In genomic region chr17:87432314-87432713, GRCm38 (mm10) we compare ENCODE assay signal across 28 mouse cellular contexts. TPM values are rescaled to one million over a fixed set of nuclear protein-coding genes. Genes with fewer than 3 reads are reported as not detected.
DNase-seq lines count a peak whose midpoint lies in the region; ATAC-seq and TF ChIP-seq lines count a peak whose summit lies in the region.
"Had no signal": no experiment of that assay in that cellular context is flagged by ENCODE, and none has a peak within 500 bp of the region (broad histone marks: within the 10 kb centered on the region; RNA-seq: fewer than 3 reads in every experiment).

No protein-coding gene starts in this region.

- no peak overlapping the region for H3K27ac ChIP-seq in MEL (ENCODE audit: control insufficient read depth, low read depth, low read length)

- TF ChIP-seq CTCF in MEL (IDR thresholded peaks at IDR 0.05 in 2 of 3, conservative IDR thresholded peaks at IDR 0.05 in 1 of 3; ENCODE audit: control insufficient read depth in 1 of 3, insufficient read depth in 1 of 3, low read depth in 2 of 3, low read length in 3 of 3, poor library complexity in 1 of 3, severe bottlenecking in 1 of 3): no peak

- TF ChIP-seq POLR2A in MEL (IDR thresholded peaks at IDR 0.05; ENCODE audit: control insufficient read depth in 1 of 2, insufficient read depth in 1 of 2, low read depth in 1 of 2, low read length in 2 of 2, poor library complexity in 1 of 2): no peak

- no peak for TF ChIP-seq RAD21 in MEL (IDR thresholded peaks at IDR 0.05; ENCODE audit: low read depth, low read length)

- no peak overlapping the region for H3K4me3 ChIP-seq in MEL (ENCODE audit: control insufficient read depth in 1 of 2, insufficient read depth in 1 of 2, low read depth in 2 of 2, low read length in 2 of 2)

- ATAC-seq in common myeloid progenitor, adult 5-6 weeks (replicated peaks; ENCODE audit: low read depth, poor library complexity, severe bottlenecking): peak; percentile 36; the same call in 1 of the 2 replicates
- peak; percentile 71 for ATAC-seq in megakaryocyte progenitor cell, adult 5-6 weeks (replicated peaks; ENCODE audit: poor library complexity)
- ATAC-seq in megakaryocyte-erythroid progenitor cell, adult 5-6 weeks (replicated peaks; ENCODE audit: low FRiP score, low TSS enrichment, poor library complexity, severe bottlenecking): peak; percentile 76
- ATAC-seq: activated CD4-positive, CD25-positive, alpha-beta regulatory T cell, adult 4 months; CD4-positive, CD25-positive, alpha-beta regulatory T cell, adult 4 months; Patski had no signal

- no peak for TF ChIP-seq EP300 in MEL (IDR thresholded peaks at IDR 0.05; ENCODE audit: low read depth in 1 of 2, low read length in 2 of 2)

- peaks cover 0 to 23% of the 10 kb centered on the region in 2 experiments; a peak in 3 of 4 replicates for H3K36me3 ChIP-seq in MEL (ENCODE audit: control insufficient read depth in 1 of 2, insufficient read depth in 2 of 2, low read length in 2 of 2)

- H3K79me2 ChIP-seq in MEL (ENCODE audit: control insufficient read depth, insufficient read depth, low read length, poor library complexity): no peaks in the 10 kb centered on the region

- no peaks in the 10 kb centered on the region for H3K27me3 ChIP-seq in MEL (ENCODE audit: control insufficient read depth in 1 of 2, insufficient read depth in 2 of 2, low read length in 2 of 2)
- H3K27me3 ChIP-seq: CH12.LX, Patski had no signal

- no peaks in the 10 kb centered on the region for H3K4me1 ChIP-seq in MEL (ENCODE audit: control insufficient read depth in 1 of 2, insufficient read depth in 2 of 2, low read length in 2 of 2)

- DNase-seq in MEL (ENCODE audit: low read depth, low spot score) (peak; percentile 54), adipocyte (ENCODE audit: low spot score) (no peak)
- no peak for DNase-seq in layer of hippocampus, adult 18-20 months (ENCODE audit: low spot score in 2 of 2)
- no peak for DNase-seq in layer of hippocampus, adult 11-12 months (ENCODE audit: low spot score)
- no peak for DNase-seq in heart, adult 8-10 months (ENCODE audit: low spot score)
- DNase-seq: adrenal gland, adult 2 months; adrenal gland, adult 8-10 months; adrenal gland, postnatal 10 days; adrenal gland, postnatal 14 days; adrenal gland, postnatal 25 days; adrenal gland, postnatal 36 days; B cell, adult 2 months; cerebellum, adult 11 months; cerebellum, adult 11-12 months; cerebellum, adult 18-20 months; cerebellum, adult 2 months had no signal

- H3K9me3 ChIP-seq in MEL (replicated peaks; ENCODE audit: insufficient read depth, low read length): no peaks in the 10 kb centered on the region
- H3K9me3 ChIP-seq: G1E had no signal

- H3K9ac ChIP-seq in MEL (ENCODE audit: control insufficient read depth, low read depth, low read length, poor library complexity, severe bottlenecking): no peak overlapping the region

TF ChIP-seq in MEL, 35 proteins besides CTCF, POLR2A, EP300 and RAD21:
- TF ChIP-seq CHD1 (IDR thresholded peaks at IDR 0.05; ENCODE audit: low read depth, low read length): no peak
- TF ChIP-seq NELFE (IDR thresholded peaks at IDR 0.05; ENCODE audit: low read depth, low read length): no peak
- no peak for TF ChIP-seq MAZ (IDR thresholded peaks at IDR 0.05; ENCODE audit: low read depth, low read length)
- no peak for TF ChIP-seq BHLHE40 (IDR thresholded peaks at IDR 0.05; ENCODE audit: borderline replicate concordance, low read depth, low read length)
- peak; percentile 26; the same call in 1 of the 2 replicates for TF ChIP-seq TCF12 (IDR thresholded peaks at IDR 0.05; ENCODE audit: low read depth, low read length)
- no peak for TF ChIP-seq GATA1 (IDR thresholded peaks at IDR 0.05; ENCODE audit: low read depth, low read length)
- TF ChIP-seq KAT2A (conservative IDR thresholded peaks at IDR 0.05; ENCODE audit: low read depth, low read length): no peak
- no peak for TF ChIP-seq CHD2 (IDR thresholded peaks at IDR 0.05; ENCODE audit: low read length)
- TF ChIP-seq MXI1 (IDR thresholded peaks at IDR 0.05; ENCODE audit: low read depth, low read length): 0 out of 2 replicates have a peak, but pooled peaks have one; percentile 11
- no peak for TF ChIP-seq MYB (IDR thresholded peaks at IDR 0.05; ENCODE audit: low read depth, low read length)
- TF ChIP-seq SIN3A (IDR thresholded peaks at IDR 0.05; ENCODE audit: low read length): no peak
- TF ChIP-seq ETS1 (IDR thresholded peaks at IDR 0.05; ENCODE audit: low read depth, low read length): no peak

RNA-seq across cellular contexts. Expression of gene Stpg4, which starts 4.8 kb away (rescaled TPM):
- not detected in 2 replicates for total RNA-seq in MEL (2012; rRNA removed)
- not detected for polyA plus RNA-seq in MEL (2012; ENCODE audit: insufficient read depth in 1 of 2, insufficient read length in 2 of 2, low read depth in 1 of 2, low replicate concordance in 2 of 2, missing spikeins in 1 of 2)
- not detected in 2 replicates for total RNA-seq in common myeloid progenitor, adult 5-6 weeks (2017)
- total RNA-seq in megakaryocyte progenitor cell, adult 5-6 weeks (2015): 1.0 TPM in 1 of 2 replicates, not detected in the other
- not detected in 2 replicates for total RNA-seq in megakaryocyte progenitor cell, adult 5-6 weeks (2017)
- total RNA-seq in megakaryocyte-erythroid progenitor cell, adult 5-6 weeks (2014; fragmentation: Nextera tagmentation): not detected in 2 replicates
- total RNA-seq in megakaryocyte-erythroid progenitor cell, adult 5-6 weeks (2017): not detected in 2 replicates
- not detected for total RNA-seq in layer of hippocampus, adult 18-20 months (2021)
- total RNA-seq in heart, adult 8-10 months (2022): not detected
- total RNA-seq: adrenal gland, adult 18-20 months; adrenal gland, adult 2 months; adrenal gland, adult 8-10 months; adrenal gland, postnatal 10 days; adrenal gland, postnatal 14 days; adrenal gland, postnatal 25 days; adrenal gland, postnatal 36 days; CH12.LX; ES-E14 had no signal
- polyA plus RNA-seq: activated CD4-positive, CD25-positive, alpha-beta regulatory T cell, adult 4 months; adrenal gland, adult 2 months; brain, embryonic 14.5 days; C2C12; CD4-positive, CD25-positive, alpha-beta regulatory T cell, adult 4 months; cerebellum, adult 2 months; G1E; Patski had no signal

RNA-seq across cellular contexts. Expression of gene Calm2, which starts 14.4 kb away (rescaled TPM):
- 208 and 253 TPM in 2 replicates for total RNA-seq in MEL (2012; rRNA removed)
- polyA plus RNA-seq in MEL (2012; ENCODE audit: insufficient read depth in 1 of 2, insufficient read length in 2 of 2, low read depth in 1 of 2, low replicate concordance in 2 of 2, missing spikeins in 1 of 2): 100 to 1,000 TPM; 126 to 321 TPM
- total RNA-seq in common myeloid progenitor, adult 5-6 weeks (2017): 1,176 and 1,253 TPM in 2 replicates
- total RNA-seq in megakaryocyte progenitor cell, adult 5-6 weeks (2015): 664 and 692 TPM in 2 replicates
- total RNA-seq in megakaryocyte progenitor cell, adult 5-6 weeks (2017): 1,536 and 1,800 TPM in 2 replicates
- total RNA-seq in megakaryocyte-erythroid progenitor cell, adult 5-6 weeks (2014; fragmentation: Nextera tagmentation): 286 and 288 TPM in 2 replicates
- 970 and 1,345 TPM in 2 replicates for total RNA-seq in megakaryocyte-erythroid progenitor cell, adult 5-6 weeks (2017)
- total RNA-seq in layer of hippocampus, adult 18-20 months (2021): 1,000 to 10,000 TPM; 2,186 to 2,300 TPM
- 100 to 1,000 TPM; 143 to 158 (median 147) TPM for total RNA-seq in heart, adult 8-10 months (2022)
